Mouse (Mus musculus): Measurements from ENCODE around the gene Rpl3. TPM values are rescaled to one million over a fixed set of nuclear protein-coding genes. Genes with fewer than 3 reads are reported as not detected.

Rpl3 gene
- polyA plus RNA-seq, 1 experiment: 428 TPM

GRCm38 (mm10) chr15:80035341-80035885, 56.3 kb downstream of the Rpl3 start:
- H3K4me3 ChIP-seq (replicated peaks; ENCODE audit: extremely low read depth, low read depth, low read length): no peak overlapping the region
- TF ChIP-seq POLR2A (IDR thresholded peaks at IDR 0.05; ENCODE audit: borderline replicate concordance, extremely low read depth, low read depth, low read length) (no peak), CTCF (IDR thresholded peaks at IDR 0.05; ENCODE audit: insufficient read depth, low read length) (no peak)
- WGBS: 83% methylated on average over 6 of the region's 6 CpGs

GRCm38 (mm10) chr15:80034913-80035312, 56.8 kb downstream of the Rpl3 start:
- TF ChIP-seq POLR2A (IDR thresholded peaks at IDR 0.05; ENCODE audit: borderline replicate concordance, extremely low read depth, low read depth, low read length) (no peak), CTCF (IDR thresholded peaks at IDR 0.05; ENCODE audit: insufficient read depth, low read length) (no peak)
- Histone ChIP-seq H3K4me3 (replicated peaks; ENCODE audit: extremely low read depth, low read depth, low read length) (no peak overlapping the region), H3K4me1 (ENCODE audit: control insufficient read depth, insufficient read depth, low read length) (no peaks in the 10 kb centered on the region)
- no peak for DNase-seq

More at GRCm38 (mm10) chr15:80035341-80035885, 56.3 kb downstream of the Rpl3 start:
- no peak for DNase-seq
- no peaks in the 10 kb centered on the region for H3K4me1 ChIP-seq (ENCODE audit: control insufficient read depth, insufficient read depth, low read length)

- WGBS: 63% methylated on average over 7 of the region's 7 CpGs
Measured at GRCm38 (mm10) chr15:80034366-80034765, 57.3 kb downstream of the Rpl3 start.

GRCm38 (mm10) chr15:80031133-80031532, 60.5 kb downstream of the Rpl3 start:
- H3K4me3 ChIP-seq (replicated peaks; ENCODE audit: extremely low read depth, low read depth, low read length): no peak overlapping the region
- WGBS: 88% methylated on average over 4 of the region's 4 CpGs
- TF ChIP-seq POLR2A (IDR thresholded peaks at IDR 0.05; ENCODE audit: borderline replicate concordance, extremely low read depth, low read depth, low read length) (no peak), CTCF (IDR thresholded peaks at IDR 0.05; ENCODE audit: insufficient read depth, low read length) (peak; percentile 44)
- H3K4me1 ChIP-seq (ENCODE audit: control insufficient read depth, insufficient read depth, low read length): 0 out of 2 replicates have a peak, but pooled peaks cover under 1% of the 10 kb centered on the region
- DNase-seq: no peak

More at GRCm38 (mm10) chr15:80034366-80034765, 57.3 kb downstream of the Rpl3 start:
- Histone ChIP-seq H3K4me3 (replicated peaks; ENCODE audit: extremely low read depth, low read depth, low read length) (no peak overlapping the region), H3K4me1 (ENCODE audit: control insufficient read depth, insufficient read depth, low read length) (no peaks in the 10 kb centered on the region)
- TF ChIP-seq CTCF (IDR thresholded peaks at IDR 0.05; ENCODE audit: insufficient read depth, low read length) (no peak), POLR2A (IDR thresholded peaks at IDR 0.05; ENCODE audit: borderline replicate concordance, extremely low read depth, low read depth, low read length) (no peak)
- no peak for DNase-seq

GRCm38 (mm10) chr15:80030399-80030798, 61.3 kb downstream of the Rpl3 start:
- Histone ChIP-seq H3K4me3 (replicated peaks; ENCODE audit: extremely low read depth, low read depth, low read length) (no peak overlapping the region), H3K4me1 (ENCODE audit: control insufficient read depth, insufficient read depth, low read length) (peaks cover 5% of the 10 kb centered on the region)
- DNase-seq: no peak
- 81% methylated on average over 10 of the region's 10 CpGs for WGBS
- TF ChIP-seq POLR2A (IDR thresholded peaks at IDR 0.05; ENCODE audit: borderline replicate concordance, extremely low read depth, low read depth, low read length) (no peak), CTCF (IDR thresholded peaks at IDR 0.05; ENCODE audit: insufficient read depth, low read length) (no peak)

GRCm38 (mm10) chr15:80028862-80029261, 62.8 kb downstream of the Rpl3 start:
- TF ChIP-seq CTCF (IDR thresholded peaks at IDR 0.05; ENCODE audit: insufficient read depth, low read length): no peak
- TF ChIP-seq POLR2A (IDR thresholded peaks at IDR 0.05; ENCODE audit: borderline replicate concordance, extremely low read depth, low read depth, low read length): no peak
- no peak overlapping the region for H3K4me3 ChIP-seq (replicated peaks; ENCODE audit: extremely low read depth, low read depth, low read length)
- H3K4me1 ChIP-seq (ENCODE audit: control insufficient read depth, insufficient read depth, low read length): peaks cover 11% of the 10 kb centered on the region
- DNase-seq: no peak
- WGBS: 41% methylated on average over 5 of the region's 5 CpGs

Other genes with a start within 250 kb of the Rpl3 start
- 29.7 and 36.7 TPM in 2 replicates for gene Apobec3, start 200.2 kb downstream of the Rpl3 start, polyA plus RNA-seq (2012; rRNA removed)
- gene Cbx7, start 120.7 kb downstream of the Rpl3 start, polyA plus RNA-seq (2012; rRNA removed): 72.5 and 75.9 TPM in 2 replicates
- 138 and 155 TPM in 2 replicates for gene Pdgfb, start 76.9 kb downstream of the Rpl3 start, polyA plus RNA-seq (2012; rRNA removed)
- 44.1 and 50.9 TPM in 2 replicates for gene Syngr1, start 534 bp downstream of the Rpl3 start, polyA plus RNA-seq (2012; rRNA removed)
- gene Tab1, start 41.3 kb upstream of the Rpl3 start, polyA plus RNA-seq (2012; rRNA removed): 19.1 and 23.5 TPM in 2 replicates
- 21.5 and 23.9 TPM in 2 replicates for gene Mgat3, start 81.9 kb upstream of the Rpl3 start, polyA plus RNA-seq (2012; rRNA removed)
- 10.7 and 14.6 TPM in 2 replicates for gene Mief1, start 142.2 kb upstream of the Rpl3 start, polyA plus RNA-seq (2012; rRNA removed)
- gene AC140267.1, start 144.0 kb upstream of the Rpl3 start, polyA plus RNA-seq (2012; rRNA removed): not detected in 2 replicates
- gene Atf4, start 163.3 kb upstream of the Rpl3 start, polyA plus RNA-seq (2012; rRNA removed): 142 and 154 TPM in 2 replicates
- 14.4 and 15.6 TPM in 2 replicates for gene Rps19bp1, start 172.4 kb upstream of the Rpl3 start, polyA plus RNA-seq (2012; rRNA removed)
- 0.80 and 1.2 TPM in 2 replicates for gene Cacna1i, start 195.4 kb upstream of the Rpl3 start, polyA plus RNA-seq (2012; rRNA removed)